Mouse (Mus musculus) left cerebral cortex, postnatal 14 days (tissue): ENCODE results near the gene Thap4. TPM values are rescaled to one million over a fixed set of nuclear protein-coding genes. Genes with fewer than 3 reads are reported as not detected.
A peak's percentile ranks its signal among the peaks of the same experiment; 100 is the strongest.
"Not testable (repeated sequence)": the region's sequence is repeated elsewhere in the genome, so short reads cannot be mapped to it uniquely, and the experiment has no call there.

Experiments used
- DNase-seq, 2 experiments: peaks; one replicate each; pipeline ENCODE4 v3.0.0; 2021 to 2022; ENCODE audit warnings: low spot score in 2 of 2, mixed read lengths in 1 of 2
- intact Hi-C: fragments of 180-260 bp; cut with DNase I; formaldehyde crosslinking; loops from one replicate; pipeline ENCODE4 v1.15.1; 2025
- long read RNA-seq, 2 experiments: library from polyadenylated mRNA; stranded (forward); transcript quantifications; one replicate each; pipeline ENCODE4 v2.0.0; 2021
- total RNA-seq, 2 experiments: library from RNA; stranded (reverse); gene quantifications; 2 replicates each; pipeline ENCODE4 v1.2.3; 2021

Gene Thap4
- 10 to 100 TPM; 31.2 to 34.2 TPM for total RNA-seq
- long read RNA-seq, experiment 1, full-length matches to known transcripts = 14 of 15 reads
- long read RNA-seq, experiment 1, partial matches to known transcripts = 1 of 15 reads
- long read RNA-seq, experiment 1, other reads (novel, unspliced or antisense) = 0 of 15 reads
- long read RNA-seq, experiment 2, full-length matches to known transcripts = 19 of 25 reads
- long read RNA-seq, experiment 2, partial matches to known transcripts = 6 of 25 reads
- long read RNA-seq, experiment 2, other reads (novel, unspliced or antisense) = 0 of 25 reads

GRCm38 (mm10) chr1:93754573-93755290 lies at the start of gene Thap4:
TSS of gene Thap4 (minus strand) at chr1:93754864.
- peak; percentile 94 for DNase-seq
- intact Hi-C loops = loop anchor here (5.0 kb wide), 2 partner anchors 48 to 117 kb away; partner anchors contain the start of genes Dtymk and Ing5

GRCm38 (mm10) chr1:93803556-93804507 lies 49.2 kb upstream of the Thap4 start, which contains the start of gene Ing5:
TSS of gene Ing5 (plus strand) at chr1:93803965.
- intact Hi-C loops = loop anchor here (5.0 kb wide), 2 partner anchors 47 to 167 kb away; no protein-coding TSS in a partner anchor
- DNase-seq = peak; percentile 99 to 100

- intact Hi-C loops = loop anchor here (5.0 kb wide), 2 partner anchors 45 to 165 kb away; no protein-coding TSS in a partner anchor
- DNase-seq = no peak
Observed at GRCm38 (mm10) chr1:93802771-93803170, 48.1 kb upstream of the Thap4 start.

GRCm38 (mm10) chr1:93801741-93802238 lies 47.1 kb upstream of the Thap4 start, which contains the start of gene Dtymk:
TSS of gene Dtymk (minus strand) at chr1:93801934.
- intact Hi-C loops = loop anchor here (5.0 kb wide), 2 partner anchors 44 to 164 kb away; no protein-coding TSS in a partner anchor
- DNase-seq = peak; percentile 94

GRCm38 (mm10) chr1:93800670-93801503 lies 46.2 kb upstream of the Thap4 start:
- DNase-seq = no peak
- intact Hi-C loops = loop anchor here (5.0 kb wide), 2 partner anchors 44 to 164 kb away; no protein-coding TSS in a partner anchor

- no peak for DNase-seq
- intact Hi-C loops = no loop called here
Observed at GRCm38 (mm10) chr1:93795886-93796285, 41.2 kb upstream of the Thap4 start.

GRCm38 (mm10) chr1:93794526-93794925 lies 39.9 kb upstream of the Thap4 start:
- intact Hi-C loops = no loop called here
- no peak for DNase-seq

GRCm38 (mm10) chr1:93786912-93787311 lies 32.2 kb upstream of the Thap4 start:
- intact Hi-C loops = no loop called here
- DNase-seq = no peak

- intact Hi-C loops = no loop called here
- no peak for DNase-seq
Observed at GRCm38 (mm10) chr1:93776686-93777085, 22.0 kb upstream of the Thap4 start.

- intact Hi-C loops = no loop called here
- DNase-seq = no peak
Observed at GRCm38 (mm10) chr1:93769901-93770300, 15.2 kb upstream of the Thap4 start.

GRCm38 (mm10) chr1:93767600-93767999 lies 12.9 kb upstream of the Thap4 start:
- intact Hi-C loops = no loop called here
- no peak for DNase-seq

- DNase-seq = no peak
Observed at GRCm38 (mm10) chr1:93764871-93765591, 10.4 kb upstream of the Thap4 start.

GRCm38 (mm10) chr1:93763531-93763930 lies 8.9 kb upstream of the Thap4 start:
- DNase-seq, intact Hi-C loops: not testable (repeated sequence)

More at GRCm38 (mm10) chr1:93764871-93765591, 10.4 kb upstream of the Thap4 start:
- intact Hi-C loops = no loop called here

- DNase-seq = no peak
- intact Hi-C loops = no loop called here
Observed at GRCm38 (mm10) chr1:93760076-93760475, 5.4 kb upstream of the Thap4 start.

GRCm38 (mm10) chr1:93756154-93756553 lies 1.5 kb upstream of the Thap4 start:
- no peak for DNase-seq
- intact Hi-C loops = loop anchor here (5.0 kb wide), 1 partner anchor 46 kb away; the partner anchor contains the start of genes Dtymk and Ing5

GRCm38 (mm10) chr1:93755618-93756017 lies 954 bp upstream of the Thap4 start:
- no peak for DNase-seq
- intact Hi-C loops = loop anchor here (5.0 kb wide), 1 partner anchor 47 kb away; the partner anchor contains the start of genes Dtymk and Ing5

- intact Hi-C loops = loop anchor here (5.0 kb wide), 1 partner anchor 47 kb away; the partner anchor contains the start of genes Dtymk and Ing5
- no peak for DNase-seq
Observed at GRCm38 (mm10) chr1:93755291-93755610, 587 bp upstream of the Thap4 start.
